Mouse (Mus musculus) erythroblast, adult 5-6 weeks (primary cell): ENCODE data around the gene Gpr61. TPM values are rescaled to one million over a fixed set of nuclear protein-coding genes. Genes with fewer than 3 reads are reported as not detected.

Experiments
- total RNA-seq, 2 experiments: library from RNA; stranded (forward) in 1 of 2; stranded (reverse) in 1 of 2; fragments of 150-400 nt in 1 of 2; fragments of 200-764, 138-1000 nt in 1 of 2; gene quantifications; 2 replicates each; pipeline versions ENCODE4 v1.2.3 to v1.2.4; 2015 to 2017; ENCODE audit warnings: low replicate concordance in 2 of 2

Gpr61 gene
- total RNA-seq, 2 experiments from 2014 or later, result not detected

Other genes starting within 250 kb of the Gpr61 start
- not detected in 2 replicates for gene Gstm7, start 223.1 kb downstream of the Gpr61 start, total RNA-seq (2015; ENCODE audit: low replicate concordance)
- 1.8 TPM in 1 of 2 replicates, not detected in the other for gene Gstm7, start 223.1 kb downstream of the Gpr61 start, total RNA-seq (2017; ENCODE audit: low replicate concordance)
- not detected in 2 replicates for gene Gstm6, start 211.1 kb downstream of the Gpr61 start, total RNA-seq (2015; ENCODE audit: low replicate concordance)
- gene Gstm6, start 211.1 kb downstream of the Gpr61 start, total RNA-seq (2017; ENCODE audit: low replicate concordance), result not detected in 2 replicates
- gene Gstm3, start 185.6 kb downstream of the Gpr61 start, total RNA-seq (2015; ENCODE audit: low replicate concordance), result not detected in 2 replicates
- not detected in 2 replicates for gene Gstm3, start 185.6 kb downstream of the Gpr61 start, total RNA-seq (2017; ENCODE audit: low replicate concordance)
- 1.3 TPM in 1 of 2 replicates, not detected in the other for gene Gstm2, start 168.4 kb downstream of the Gpr61 start, total RNA-seq (2015; ENCODE audit: low replicate concordance)
- gene Gstm2, start 168.4 kb downstream of the Gpr61 start, total RNA-seq (2017; ENCODE audit: low replicate concordance), result 0.60 and 2.1 TPM in 2 replicates
- gene Gstm1, start 136.9 kb downstream of the Gpr61 start, total RNA-seq (2015; ENCODE audit: low replicate concordance), result 160 and 254 TPM in 2 replicates
- gene Gstm1, start 136.9 kb downstream of the Gpr61 start, total RNA-seq (2017; ENCODE audit: low replicate concordance), result 49.2 and 74.5 TPM in 2 replicates
- gene Gstm4, start 110.0 kb downstream of the Gpr61 start, total RNA-seq (2015; ENCODE audit: low replicate concordance), result 4.2 and 8.4 TPM in 2 replicates
- 0.28 and 0.51 TPM in 2 replicates for gene Gstm4, start 110.0 kb downstream of the Gpr61 start, total RNA-seq (2017; ENCODE audit: low replicate concordance)
- 7.1 and 8.6 TPM in 2 replicates for gene Ampd2, start 68.2 kb downstream of the Gpr61 start, total RNA-seq (2015; ENCODE audit: low replicate concordance)
- 3.1 and 14.5 TPM in 2 replicates for gene Ampd2, start 68.2 kb downstream of the Gpr61 start, total RNA-seq (2017; ENCODE audit: low replicate concordance)
- 0.84 TPM in 1 of 2 replicates, not detected in the other for gene Gnat2, start 62.1 kb downstream of the Gpr61 start, total RNA-seq (2015; ENCODE audit: low replicate concordance)
- 0.09 and 0.56 TPM in 2 replicates for gene Gnat2, start 62.1 kb downstream of the Gpr61 start, total RNA-seq (2017; ENCODE audit: low replicate concordance)
- gene Gnai3, start 8.7 kb downstream of the Gpr61 start, total RNA-seq (2015; ENCODE audit: low replicate concordance), result 46.8 and 63.4 TPM in 2 replicates
- 38.2 and 46.0 TPM in 2 replicates for gene Gnai3, start 8.7 kb downstream of the Gpr61 start, total RNA-seq (2017; ENCODE audit: low replicate concordance)
- not detected in 2 replicates for gene Amigo1, start 31.5 kb upstream of the Gpr61 start, total RNA-seq (2015; ENCODE audit: low replicate concordance)
- 0.77 TPM in 1 of 2 replicates, not detected in the other for gene Amigo1, start 31.5 kb upstream of the Gpr61 start, total RNA-seq (2017; ENCODE audit: low replicate concordance)
- 0.63 and 1.3 TPM in 2 replicates for gene Cyb561d1, start 46.3 kb upstream of the Gpr61 start, total RNA-seq (2015; ENCODE audit: low replicate concordance)
- gene Cyb561d1, start 46.3 kb upstream of the Gpr61 start, total RNA-seq (2017; ENCODE audit: low replicate concordance), result 1.1 and 1.7 TPM in 2 replicates
- 0.58 and 0.84 TPM in 2 replicates for gene Atxn7l2, start 56.1 kb upstream of the Gpr61 start, total RNA-seq (2015; ENCODE audit: low replicate concordance)
- gene Atxn7l2, start 56.1 kb upstream of the Gpr61 start, total RNA-seq (2017; ENCODE audit: low replicate concordance), result 0.56 and 1.4 TPM in 2 replicates
- gene Sypl2, start 71.8 kb upstream of the Gpr61 start, total RNA-seq (2015; ENCODE audit: low replicate concordance), result not detected in 2 replicates
- gene Sypl2, start 71.8 kb upstream of the Gpr61 start, total RNA-seq (2017; ENCODE audit: low replicate concordance), result not detected in 2 replicates
- gene Psma5, start 102.0 kb upstream of the Gpr61 start, total RNA-seq (2015; ENCODE audit: low replicate concordance), result 39.8 and 54.5 TPM in 2 replicates
- 49.6 and 55.6 TPM in 2 replicates for gene Psma5, start 102.0 kb upstream of the Gpr61 start, total RNA-seq (2017; ENCODE audit: low replicate concordance)
- 16.7 and 20.3 TPM in 2 replicates for gene Sort1, start 129.2 kb upstream of the Gpr61 start, total RNA-seq (2015; ENCODE audit: low replicate concordance)
- 12.4 and 18.3 TPM in 2 replicates for gene Sort1, start 129.2 kb upstream of the Gpr61 start, total RNA-seq (2017; ENCODE audit: low replicate concordance)
- not detected in 2 replicates for gene Mybphl, start 210.0 kb upstream of the Gpr61 start, total RNA-seq (2015; ENCODE audit: low replicate concordance)
- gene Mybphl, start 210.0 kb upstream of the Gpr61 start, total RNA-seq (2017; ENCODE audit: low replicate concordance), result not detected in 2 replicates
- 4.4 and 5.9 TPM in 2 replicates for gene Psrc1, start 229.0 kb upstream of the Gpr61 start, total RNA-seq (2015; ENCODE audit: low replicate concordance)
- 9.5 and 14.1 TPM in 2 replicates for gene Psrc1, start 229.0 kb upstream of the Gpr61 start, total RNA-seq (2017; ENCODE audit: low replicate concordance)